Mouse (Mus musculus) heart, embryonic 11.5 days (tissue): ENCODE measurements at regions not wholly inside any gene's neighbourhood (a gene's known extent, or its start where the extent isn't known, plus 50 kb on each side); places are given as distances from the start of the nearest gene placed in this dataset.

ENCODE experiments used
- ATAC-seq: fragments of 200-750 bp; cut with Nextera tagmentation; replicated peaks from 2 replicates; pipeline ENCODE4 v1.8.0; 2017; ENCODE audit warnings: moderate library complexity; ENCODE audit not compliant: insufficient number of reproducible peaks, low FRiP score, low TSS enrichment
- H3K27ac ChIP-seq: fragments of 300-500 bp; sonication (generic); 2 replicates; pipeline ENCODE4 v1.5.1; 2014; ENCODE audit warnings: mild to moderate bottlenecking, low read depth, low read length
- H3K27me3 ChIP-seq: fragments of 300-500 bp; sonication (generic); 2 replicates; pipeline ENCODE4 v1.6.1; 2014; ENCODE audit warnings: mild to moderate bottlenecking, low read length, mixed read lengths; ENCODE audit not compliant: control insufficient read depth, insufficient read depth
- H3K36me3 ChIP-seq: fragments of 300-500 bp; sonication (generic); 2 replicates; pipeline ENCODE4 v1.6.1; 2014; ENCODE audit warnings: mild to moderate bottlenecking, low read length, moderate library complexity, mixed read lengths; ENCODE audit not compliant: control insufficient read depth, insufficient read depth
- H3K4me1 ChIP-seq: fragments of 300-500 bp; sonication (generic); 2 replicates; pipeline ENCODE4 v1.6.1; 2014; ENCODE audit warnings: low read length; ENCODE audit not compliant: control insufficient read depth, insufficient read depth
- H3K4me2 ChIP-seq: fragments of 300-500 bp; sonication (generic); 2 replicates; pipeline ENCODE4 v1.6.1; 2014; ENCODE audit warnings: mild to moderate bottlenecking, moderate library complexity
- H3K4me3 ChIP-seq: fragments of 300-500 bp; sonication (generic); 2 replicates; pipeline ENCODE4 v1.5.1; 2014; ENCODE audit warnings: low read depth, low read length
- H3K9ac ChIP-seq: fragments of 300-500 bp; sonication (generic); 2 replicates; pipeline ENCODE4 v1.6.1; 2014; ENCODE audit warnings: mild to moderate bottlenecking, low read depth, low read length, moderate library complexity
- H3K9me3 ChIP-seq: fragments of 300-500 bp; sonication (generic); replicated peaks from 2 replicates; pipeline ENCODE4 v1.6.1; 2016; ENCODE audit warnings: low read length; ENCODE audit not compliant: control insufficient read depth
- WGBS: fragments of 180-500 bp; shearing (Covaris S2); extraction: QIAGEN DNeasy Blood & Tissue Kit; methylation state at CpG from one replicate; pipeline ENCODE4 v1.1.7; 2014; ENCODE audit not compliant: insufficient replicate concordance; 5-methylcytosine and 5-hydroxymethylcytosine counted together

- no peak overlapping the region for H3K27ac ChIP-seq
- H3K36me3 ChIP-seq: no peaks in the 10 kb centered on the region
- H3K4me1 ChIP-seq: no peaks in the 10 kb centered on the region
- H3K4me2 ChIP-seq: no peak overlapping the region
- ATAC-seq: no peak
- no peak overlapping the region for H3K4me3 ChIP-seq
- no peaks in the 10 kb centered on the region for H3K27me3 ChIP-seq
- H3K9ac ChIP-seq: no peak overlapping the region
- WGBS: 81% methylated on average over 1 of the region's 1 CpGs
- H3K9me3 ChIP-seq: no peaks in the 10 kb centered on the region
Observed at GRCm38 (mm10) chr11:44288825-44289224, 111.0 kb upstream of the Il12b start.

- H3K4me3 ChIP-seq: no peak overlapping the region
- WGBS: 77% methylated on average over 8 of the region's 8 CpGs
Observed at GRCm38 (mm10) chr11:44303786-44304185, 96.1 kb upstream of the Il12b start.

GRCm38 (mm10) chr11:44316061-44316460 lies 83.8 kb upstream of the Il12b start:
- Histone ChIP-seq H3K9me3 (no peaks in the 10 kb centered on the region), H3K4me2 (no peak overlapping the region), H3K4me1 (no peaks in the 10 kb centered on the region), H3K27me3 (no peaks in the 10 kb centered on the region), H3K9ac (no peak overlapping the region), H3K4me3 (no peak overlapping the region), H3K36me3 (no peaks in the 10 kb centered on the region), H3K27ac (no peak overlapping the region)
- no peak for ATAC-seq
- WGBS: 77% methylated on average over 8 of the region's 8 CpGs

More at GRCm38 (mm10) chr11:44303786-44304185, 96.1 kb upstream of the Il12b start:
- H3K36me3 ChIP-seq: no peaks in the 10 kb centered on the region
- no peak overlapping the region for H3K9ac ChIP-seq
- H3K9me3 ChIP-seq: no peaks in the 10 kb centered on the region
- H3K27ac ChIP-seq: no peak overlapping the region
- no peak overlapping the region for H3K4me2 ChIP-seq
- ATAC-seq: no peak
- no peaks in the 10 kb centered on the region for H3K27me3 ChIP-seq
- H3K4me1 ChIP-seq: no peaks in the 10 kb centered on the region

- H3K27me3 ChIP-seq: no peaks in the 10 kb centered on the region
- H3K36me3 ChIP-seq: no peaks in the 10 kb centered on the region
- no peak overlapping the region for H3K9ac ChIP-seq
- no peak overlapping the region for H3K27ac ChIP-seq
- WGBS: 72% methylated on average over 3 of the region's 3 CpGs
- no peak overlapping the region for H3K4me2 ChIP-seq
- H3K4me1 ChIP-seq: no peaks in the 10 kb centered on the region
- H3K9me3 ChIP-seq: no peaks in the 10 kb centered on the region
- no peak overlapping the region for H3K4me3 ChIP-seq
- ATAC-seq: no peak
Observed at GRCm38 (mm10) chr11:44319136-44319535, 80.7 kb upstream of the Il12b start.

- Histone ChIP-seq H3K27ac (no peak overlapping the region), H3K4me2 (no peak overlapping the region), H3K27me3 (no peaks in the 10 kb centered on the region), H3K4me1 (no peaks in the 10 kb centered on the region), H3K36me3 (no peaks in the 10 kb centered on the region), H3K4me3 (no peak overlapping the region), H3K9ac (no peak overlapping the region), H3K9me3 (no peaks in the 10 kb centered on the region)
- no peak for ATAC-seq
- 63% methylated on average over 2 of the region's 2 CpGs for WGBS
Observed at GRCm38 (mm10) chr11:44323314-44323713, 76.5 kb upstream of the Il12b start.

GRCm38 (mm10) chr11:44325066-44325465 lies 74.8 kb upstream of the Il12b start:
- Histone ChIP-seq H3K4me2 (no peak overlapping the region), H3K27me3 (no peaks in the 10 kb centered on the region), H3K9ac (no peak overlapping the region), H3K27ac (no peak overlapping the region), H3K4me1 (no peaks in the 10 kb centered on the region), H3K4me3 (no peak overlapping the region), H3K9me3 (no peaks in the 10 kb centered on the region), H3K36me3 (no peaks in the 10 kb centered on the region)
- WGBS: 88% methylated on average over 4 of the region's 4 CpGs
- ATAC-seq: no peak

- no peak overlapping the region for H3K4me3 ChIP-seq
- H3K36me3 ChIP-seq: no peaks in the 10 kb centered on the region
- no peak overlapping the region for H3K27ac ChIP-seq
- H3K4me2 ChIP-seq: no peak overlapping the region
- H3K27me3 ChIP-seq: peaks cover 1% of the 10 kb centered on the region; the same call in 1 of the 2 replicates
- WGBS: 72% methylated on average over 11 of the region's 11 CpGs
- no peaks in the 10 kb centered on the region for H3K4me1 ChIP-seq
- ATAC-seq: no peak
- H3K9ac ChIP-seq: no peak overlapping the region
- no peaks in the 10 kb centered on the region for H3K9me3 ChIP-seq
Observed at GRCm38 (mm10) chr11:44325525-44325924, 74.3 kb upstream of the Il12b start.

- Histone ChIP-seq H3K27ac (no peak overlapping the region), H3K4me1 (no peaks in the 10 kb centered on the region), H3K4me3 (no peak overlapping the region), H3K4me2 (no peak overlapping the region), H3K9ac (no peak overlapping the region), H3K9me3 (no peaks in the 10 kb centered on the region), H3K36me3 (no peaks in the 10 kb centered on the region), H3K27me3 (peaks cover 2% of the 10 kb centered on the region; the same call in 1 of the 2 replicates)
- ATAC-seq: no peak
- WGBS: 65% methylated on average over 4 of the region's 4 CpGs
Observed at GRCm38 (mm10) chr11:44329503-44329902, 70.4 kb upstream of the Il12b start.

- H3K4me1 ChIP-seq: no peaks in the 10 kb centered on the region
- H3K4me3 ChIP-seq: no peak overlapping the region
- WGBS: 71% methylated on average over 6 of the region's 6 CpGs
- no peak overlapping the region for H3K4me2 ChIP-seq
- no peaks in the 10 kb centered on the region for H3K36me3 ChIP-seq
- no peak overlapping the region for H3K27ac ChIP-seq
- ATAC-seq: no peak
- H3K9me3 ChIP-seq: no peaks in the 10 kb centered on the region
- H3K9ac ChIP-seq: no peak overlapping the region
- H3K27me3 ChIP-seq: peaks cover 2% of the 10 kb centered on the region; the same call in 1 of the 2 replicates
Observed at GRCm38 (mm10) chr11:44330438-44330837, 69.4 kb upstream of the Il12b start.
